Mouse (Mus musculus) midbrain, embryonic 11.5 days (tissue): ENCODE results near the gene Olfr33. TPM values are rescaled to one million over a fixed set of nuclear protein-coding genes. Genes with fewer than 3 reads are reported as not detected.

Experiments
- ATAC-seq: fragments of 200-750 bp; cut with Nextera tagmentation; 2 replicates; pipeline ENCODE4 v1.8.0; 2017; ENCODE audit warnings: moderate TSS enrichment, moderate library complexity; ENCODE audit not compliant: low FRiP score
- DNase-seq: peaks from one replicate; pipeline ENCODE4 v3.0.0; 2015; ENCODE audit warnings: low spot score; ENCODE audit errors: missing footprints
- H3K27ac ChIP-seq: fragments of 300-500 bp; sonication (generic); 2 replicates; pipeline ENCODE4 v1.5.1; 2014; ENCODE audit warnings: low read depth, low read length
- H3K27me3 ChIP-seq: fragments of 300-500 bp; sonication (generic); 2 replicates; pipeline ENCODE4 v1.6.1; 2014; ENCODE audit warnings: mild to moderate bottlenecking, low read length, moderate library complexity, mixed read lengths; ENCODE audit not compliant: control insufficient read depth, insufficient read depth
- H3K36me3 ChIP-seq: fragments of 300-500 bp; sonication (generic); 2 replicates; pipeline ENCODE4 v1.6.1; 2014; ENCODE audit warnings: mild to moderate bottlenecking, low read length, moderate library complexity, mixed read lengths; ENCODE audit not compliant: control insufficient read depth, insufficient read depth
- H3K4me1 ChIP-seq: fragments of 300-500 bp; sonication (generic); 2 replicates; pipeline ENCODE4 v1.6.1; 2014; ENCODE audit warnings: low read length; ENCODE audit not compliant: control insufficient read depth, insufficient read depth
- H3K4me2 ChIP-seq: fragments of 300-500 bp; sonication (generic); 2 replicates; pipeline ENCODE4 v1.6.1; 2014; ENCODE audit warnings: mild to moderate bottlenecking, moderate library complexity
- H3K4me3 ChIP-seq: fragments of 300-500 bp; sonication (generic); 2 replicates; pipeline ENCODE4 v1.5.1; 2014; ENCODE audit warnings: low read depth, low read length
- H3K9ac ChIP-seq: fragments of 300-500 bp; sonication (generic); 2 replicates; pipeline ENCODE4 v1.6.1; 2014; ENCODE audit warnings: low read length
- H3K9me3 ChIP-seq: fragments of 300-500 bp; sonication (generic); 2 replicates; pipeline ENCODE4 v1.6.1; 2016; ENCODE audit warnings: low read length; ENCODE audit not compliant: control insufficient read depth
- WGBS: fragments of 180-500 bp; shearing (Covaris S2); extraction: QIAGEN DNeasy Blood & Tissue Kit; methylation state at CpG from one replicate; pipeline ENCODE4 v1.1.7; 2014; 5-methylcytosine and 5-hydroxymethylcytosine counted together
- polyA plus RNA-seq: library from polyadenylated mRNA; unstranded; fragments of >200 nt; fragmentation: Nextera tagmentation; extraction: Ambion mirVana; gene quantifications from 2 replicates; pipeline ENCODE4 v1.2.1, GENCODE M21; 2014

Olfr33 gene
- polyA plus RNA-seq, 1 experiment from 2014 or later, result not detected

- under 1% methylated on average over 35 of the region's 40 CpGs for WGBS
- no peaks in the 10 kb centered on the region for H3K27me3 ChIP-seq
- no peak within 1 kb of the TSS for H3K27ac ChIP-seq
These were observed 31.8 kb downstream of the Olfr33 start, which contains the start of gene Trim68 for GRCm38 (mm10) chr7:102686944-102687501. Gene Trim68, minus strand, starts transcription at chr7:102687327.

DNA sequence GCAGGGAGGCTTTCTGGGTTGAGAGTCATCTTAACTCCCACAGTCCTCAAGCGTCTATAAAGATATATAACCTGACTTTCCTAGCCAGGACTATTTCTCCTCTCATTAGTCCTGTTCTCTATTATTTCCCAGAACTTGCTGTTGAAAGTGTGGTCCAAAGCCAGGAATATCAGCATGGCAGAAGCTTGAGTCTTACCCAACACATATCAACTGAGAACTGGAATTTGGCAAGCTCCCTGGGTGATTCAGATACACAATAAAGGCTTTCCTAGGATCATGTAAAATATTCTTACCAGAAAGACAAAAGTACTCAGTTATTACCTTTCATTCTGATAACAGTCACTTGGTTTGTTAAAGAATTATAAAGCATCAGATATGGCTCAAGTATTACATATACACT is 37.0 kb downstream of the Olfr33 start:
- Histone ChIP-seq H3K9me3 (no peaks in the 10 kb centered on the region), H3K4me1 (no peaks in the 10 kb centered on the region), H3K9ac (no peak overlapping the region), H3K36me3 (no peaks in the 10 kb centered on the region), H3K27me3 (no peaks in the 10 kb centered on the region), H3K4me3 (no peak overlapping the region), H3K27ac (no peak overlapping the region), H3K4me2 (no peak overlapping the region)
- 89% methylated on average over 1 of the region's 1 CpGs for WGBS
- DNase-seq (no peak), ATAC-seq (no peak)

More at GRCm38 (mm10) chr7:102686944-102687501, 31.8 kb downstream of the Olfr33 start, which contains the start of gene Trim68:
- peak; percentile 100 for ATAC-seq
- Histone ChIP-seq H3K4me2 (peak within 1 kb of the TSS; percentile 61), H3K4me1 (no peaks in the 10 kb centered on the region), H3K9ac (peak within 1 kb of the TSS; percentile 76), H3K4me3 (peak within 1 kb of the TSS; percentile 48), H3K36me3 (no peaks in the 10 kb centered on the region), H3K9me3 (no peaks in the 10 kb centered on the region)
- DNase-seq, result peak; percentile 97

GRCm38 (mm10) chr7:102676225-102676624 is 42.6 kb downstream of the Olfr33 start:
- Histone ChIP-seq H3K4me2 (no peak overlapping the region), H3K27ac (no peak overlapping the region), H3K27me3 (no peaks in the 10 kb centered on the region), H3K9me3 (no peaks in the 10 kb centered on the region), H3K9ac (no peak overlapping the region), H3K36me3 (no peaks in the 10 kb centered on the region), H3K4me3 (no peak overlapping the region), H3K4me1 (no peaks in the 10 kb centered on the region)
- no peak for DNase-seq
- ATAC-seq, result no peak
- 74% methylated on average over 2 of the region's 2 CpGs for WGBS

DNA sequence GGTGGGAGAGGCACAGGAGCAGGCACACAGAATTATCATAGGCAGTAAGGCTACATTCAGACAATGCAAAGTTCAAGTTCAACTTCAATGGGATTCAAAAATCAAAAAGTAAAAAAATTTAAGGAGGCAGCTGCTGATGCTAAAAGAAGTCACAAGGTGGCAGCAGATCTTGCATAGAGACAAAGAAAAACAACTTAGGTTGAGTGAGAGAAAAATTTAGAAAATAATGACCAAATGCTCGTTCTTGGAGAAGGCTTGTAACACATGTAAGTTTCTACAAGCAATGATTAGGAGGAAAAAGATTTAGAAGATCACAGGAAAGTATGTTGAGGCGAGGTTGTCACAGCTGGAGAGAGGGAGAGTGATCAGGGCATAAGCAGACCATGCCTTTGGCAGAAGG is 53.5 kb downstream of the Olfr33 start:
- H3K36me3 ChIP-seq, result no peaks in the 10 kb centered on the region
- H3K4me2 ChIP-seq, result no peak overlapping the region
- no peak overlapping the region for H3K27ac ChIP-seq
- no peak overlapping the region for H3K4me3 ChIP-seq
- WGBS, result 57% methylated on average over 2 of the region's 2 CpGs
- no peaks in the 10 kb centered on the region for H3K4me1 ChIP-seq
- DNase-seq (peak; percentile 87), ATAC-seq (no peak)
- no peak overlapping the region for H3K9ac ChIP-seq
- H3K27me3 ChIP-seq, result no peaks in the 10 kb centered on the region
- no peaks in the 10 kb centered on the region for H3K9me3 ChIP-seq

DNA sequence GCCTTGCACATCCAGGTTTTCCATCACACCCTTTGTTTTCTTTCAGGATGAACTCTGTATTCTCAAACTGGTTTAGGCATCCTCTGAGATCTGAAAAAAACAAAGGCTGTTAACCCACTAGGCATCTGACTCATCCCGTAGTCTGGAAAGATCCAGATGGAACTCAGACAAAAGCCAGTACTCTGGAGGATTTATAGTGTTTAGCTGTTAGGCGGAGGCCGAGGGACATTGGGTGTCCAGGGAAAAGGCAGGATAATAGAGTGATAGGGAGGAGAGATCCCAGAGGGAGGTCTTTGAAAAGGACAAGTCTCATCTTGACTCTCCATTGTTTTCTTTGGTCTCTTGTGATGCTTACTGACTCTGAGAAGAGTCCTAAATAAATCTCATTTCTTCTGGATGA is 54.3 kb downstream of the Olfr33 start, which contains the start of gene Olfr556:
Gene Olfr556 (plus strand): TSS at position 301 of the 400 bp plus-strand sequence.
- Histone ChIP-seq H3K9ac (no peak within 1 kb of the TSS), H3K27ac (no peak within 1 kb of the TSS), H3K36me3 (no peaks in the 10 kb centered on the region), H3K9me3 (no peaks in the 10 kb centered on the region), H3K4me3 (no peak within 1 kb of the TSS), H3K27me3 (no peaks in the 10 kb centered on the region), H3K4me2 (no peak within 1 kb of the TSS), H3K4me1 (no peaks in the 10 kb centered on the region)
- 40% methylated on average over 3 of the region's 3 CpGs for WGBS
- ATAC-seq, result no peak
- no peak for DNase-seq

Other genes starting within 250 kb of the Olfr33 start
- 0.25 and 0.33 TPM in 2 replicates for gene Olfr543, start 237.4 kb downstream of the Olfr33 start, polyA plus RNA-seq
- 0.04 and 0.10 TPM in 2 replicates for gene Olfr544, start 230.8 kb downstream of the Olfr33 start, polyA plus RNA-seq
- gene Olfr545, start 219.5 kb downstream of the Olfr33 start, polyA plus RNA-seq, result 0.16 TPM in 1 of 2 replicates, not detected in the other
- not detected in 2 replicates for gene Olfr547, start 184.3 kb downstream of the Olfr33 start, polyA plus RNA-seq
- gene Olfr548-ps1, start 178.2 kb downstream of the Olfr33 start, polyA plus RNA-seq, result not detected in 2 replicates
- gene Olfr549, start 169.2 kb downstream of the Olfr33 start, polyA plus RNA-seq, result not detected in 2 replicates
- gene Trim21, start 153.6 kb downstream of the Olfr33 start, polyA plus RNA-seq, result 0.42 and 0.44 TPM in 2 replicates
- not detected in 2 replicates for gene Olfr550, start 147.6 kb downstream of the Olfr33 start, polyA plus RNA-seq
- gene Olfr551, start 127.2 kb downstream of the Olfr33 start, polyA plus RNA-seq, result not detected in 2 replicates
- not detected in 2 replicates for gene Olfr552, start 121.3 kb downstream of the Olfr33 start, polyA plus RNA-seq
- not detected in 2 replicates for gene Olfr553, start 100.9 kb downstream of the Olfr33 start, polyA plus RNA-seq
- gene Olfr554, start 80.6 kb downstream of the Olfr33 start, polyA plus RNA-seq, result not detected in 2 replicates
- not detected in 2 replicates for gene Olfr555, start 60.2 kb downstream of the Olfr33 start, polyA plus RNA-seq
- not detected in 2 replicates for gene Olfr556, start 54.2 kb downstream of the Olfr33 start, polyA plus RNA-seq
- gene Trim68, start 31.7 kb downstream of the Olfr33 start, polyA plus RNA-seq, result 9.5 and 10.8 TPM in 2 replicates
- not detected in 2 replicates for gene Olfr557, start 23.2 kb downstream of the Olfr33 start, polyA plus RNA-seq
- gene Olfr558, start 16.9 kb downstream of the Olfr33 start, polyA plus RNA-seq, result not detected in 2 replicates
- not detected in 2 replicates for gene Olfr559, start 8.4 kb upstream of the Olfr33 start, polyA plus RNA-seq
- gene Olfr560, start 40.3 kb upstream of the Olfr33 start, polyA plus RNA-seq, result not detected in 2 replicates
- not detected in 2 replicates for gene Olfr78, start 40.4 kb upstream of the Olfr33 start, polyA plus RNA-seq
- gene Olfr561, start 52.2 kb upstream of the Olfr33 start, polyA plus RNA-seq, result not detected in 2 replicates
- gene Olfr564, start 84.4 kb upstream of the Olfr33 start, polyA plus RNA-seq, result not detected in 2 replicates
- not detected in 2 replicates for gene Olfr566, start 139.7 kb upstream of the Olfr33 start, polyA plus RNA-seq
- not detected in 2 replicates for gene Olfr568, start 158.1 kb upstream of the Olfr33 start, polyA plus RNA-seq
- gene Olfr569, start 171.8 kb upstream of the Olfr33 start, polyA plus RNA-seq, result not detected in 2 replicates
- gene Olfr570, start 175.5 kb upstream of the Olfr33 start, polyA plus RNA-seq, result not detected in 2 replicates
- gene Olfr571, start 198.5 kb upstream of the Olfr33 start, polyA plus RNA-seq, result 0.11 TPM in 1 of 2 replicates, not detected in the other
- gene Olfr572, start 205.3 kb upstream of the Olfr33 start, polyA plus RNA-seq, result not detected in 2 replicates
- not detected in 2 replicates for gene Olfr573-ps1, start 223.5 kb upstream of the Olfr33 start, polyA plus RNA-seq
- gene Olfr574, start 229.4 kb upstream of the Olfr33 start, polyA plus RNA-seq, result not detected in 2 replicates
- not detected in 2 replicates for gene Olfr575, start 239.7 kb upstream of the Olfr33 start, polyA plus RNA-seq
- not detected in 2 replicates for gene Olfr576, start 243.6 kb upstream of the Olfr33 start, polyA plus RNA-seq